Mouse (Mus musculus): ENCODE data around the gene Fam83e.

Gene Fam83e

DNA sequence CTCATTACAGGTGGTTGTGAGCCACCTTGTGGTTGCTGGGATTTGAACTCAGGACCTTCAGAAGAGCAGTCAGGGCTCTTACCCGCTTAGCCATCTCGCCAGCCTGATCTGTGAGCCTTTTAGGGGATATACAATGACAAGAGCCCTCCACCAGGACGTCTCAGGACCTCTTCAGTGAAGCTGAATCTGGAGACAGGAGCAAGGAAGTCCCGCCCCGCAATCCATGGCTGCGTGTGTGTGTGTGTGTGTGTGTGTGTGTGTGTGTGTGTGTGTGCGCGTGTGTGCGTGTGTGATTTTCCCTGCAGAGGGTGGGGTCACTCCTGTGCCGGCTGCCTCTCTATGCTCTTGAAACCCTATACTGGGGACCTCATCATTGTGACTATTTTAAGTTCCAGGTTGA lies 18.8 kb downstream of the Fam83e start:
- no peak for DNase-seq (ENCODE audit: low spot score)

DNA sequence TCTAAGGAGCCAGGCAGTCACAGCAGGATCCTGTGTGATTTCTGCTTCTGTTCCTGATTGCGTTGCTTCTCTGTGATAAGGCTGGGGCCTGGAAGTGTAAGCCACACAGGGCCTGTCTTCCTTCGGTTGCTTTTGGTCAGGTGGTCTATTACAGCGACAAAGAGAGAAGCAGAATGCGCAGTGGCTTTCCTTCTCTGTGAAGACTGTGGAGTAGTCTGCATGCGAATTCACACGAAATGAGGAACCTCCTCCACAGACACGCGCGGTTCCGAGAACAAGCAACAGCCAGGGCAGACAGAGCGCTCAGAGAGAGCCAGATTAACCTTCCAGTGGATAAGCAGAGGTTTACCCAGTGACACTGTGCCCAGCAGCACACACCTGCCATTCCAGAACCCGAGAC lies 20.3 kb downstream of the Fam83e start:
- no peak for DNase-seq (ENCODE audit: low spot score)

DNA sequence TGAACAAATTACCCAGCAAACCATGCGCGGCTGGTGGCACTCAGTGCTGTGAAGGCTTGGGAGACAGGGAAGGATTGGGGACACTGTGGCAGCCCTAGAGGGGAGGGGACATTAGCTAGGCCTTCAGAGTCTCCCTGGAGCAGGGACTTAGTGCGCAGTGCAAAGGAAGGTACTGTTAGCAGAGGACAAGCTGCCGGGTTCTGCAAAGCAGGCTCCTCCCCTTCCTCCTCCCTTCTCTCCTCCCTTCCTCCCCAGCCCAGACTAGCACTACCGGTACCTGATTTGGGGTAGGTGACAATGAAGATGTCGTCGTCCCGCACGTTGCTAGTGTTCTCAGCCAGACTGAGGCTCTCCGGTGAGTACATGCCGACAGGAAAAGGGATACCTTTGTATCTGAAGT lies 20.8 kb downstream of the Fam83e start:
- no peak for DNase-seq (ENCODE audit: low spot score)

DNA sequence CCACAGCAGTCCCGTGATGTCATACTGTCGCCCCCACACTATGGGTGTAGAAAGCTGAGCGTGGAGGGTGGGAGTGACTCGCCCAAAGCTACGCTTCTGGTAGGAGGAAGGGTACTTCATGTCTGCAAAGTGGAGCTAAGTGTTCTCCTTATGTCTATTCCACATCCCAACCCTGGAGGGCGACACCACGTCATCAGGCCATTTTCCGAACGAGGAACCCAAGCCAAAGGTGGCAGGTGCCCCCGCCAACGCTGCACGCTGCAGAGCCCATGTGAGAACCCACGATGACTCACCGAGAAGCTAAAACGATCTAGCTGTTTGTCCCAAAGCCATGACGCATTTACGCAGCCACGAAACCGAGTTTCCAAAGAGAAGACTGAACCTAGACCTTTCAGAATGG lies 21.3 kb downstream of the Fam83e start:
- no peak for DNase-seq (ENCODE audit: low spot score)

DNA sequence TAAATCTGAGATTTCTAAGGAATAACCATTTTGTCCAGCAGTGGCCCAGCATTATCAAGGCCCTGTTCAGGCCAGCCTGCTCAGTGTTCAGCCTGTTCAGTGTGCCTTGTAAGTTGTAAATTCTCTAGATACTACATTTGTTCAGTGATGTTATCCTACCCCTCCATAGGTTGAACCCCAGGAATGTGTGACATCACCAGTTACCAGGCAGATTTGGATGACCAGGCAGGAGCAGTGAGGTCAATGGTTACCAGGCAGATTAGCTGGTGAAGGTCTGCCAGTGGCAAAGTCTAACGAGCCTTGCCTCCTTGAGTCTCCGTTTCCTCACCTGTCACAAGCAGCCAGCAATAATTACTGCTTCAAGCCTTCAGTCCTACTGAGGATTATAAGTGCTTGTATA lies 23.4 kb downstream of the Fam83e start:
- DNase-seq (ENCODE audit: low spot score): peak; percentile 80

DNA sequence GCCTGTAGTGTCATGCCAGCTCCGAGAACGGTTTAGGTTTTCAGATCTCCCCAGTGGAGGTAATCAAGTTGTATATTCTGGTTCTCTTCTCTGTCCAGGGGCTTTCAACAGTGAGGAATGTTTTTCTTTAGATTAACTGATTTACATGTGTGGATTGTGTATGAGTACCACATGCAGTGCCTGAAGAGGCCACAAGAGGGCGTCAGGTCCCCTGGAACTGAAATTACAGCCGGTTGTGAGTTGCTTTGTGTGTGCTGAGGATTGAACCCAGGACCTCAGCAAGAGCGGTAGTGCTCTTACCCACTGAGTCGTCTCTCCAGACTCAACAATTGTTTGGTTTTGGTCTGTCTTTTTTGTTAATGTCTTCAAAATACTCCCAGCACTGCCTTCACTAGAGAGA lies 25.5 kb downstream of the Fam83e start:
- no peak for DNase-seq (ENCODE audit: low spot score)

DNA sequence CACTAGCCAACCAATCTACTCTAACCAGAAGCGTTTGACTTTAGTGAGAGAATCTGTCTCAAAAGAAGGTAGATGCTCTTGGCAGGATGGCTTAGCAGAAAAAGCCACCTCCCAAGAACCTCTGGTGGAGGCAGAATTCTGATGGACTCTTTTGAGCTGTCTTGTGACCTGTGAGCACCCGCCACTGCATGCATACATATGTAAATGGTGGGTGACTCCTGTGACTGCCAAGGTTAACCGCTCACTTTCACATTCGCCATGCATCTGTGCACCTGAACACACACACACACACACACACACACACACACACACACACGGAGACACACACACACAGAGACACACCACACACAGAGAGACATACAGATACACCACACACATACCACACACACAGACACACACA lies 26.4 kb downstream of the Fam83e start:
- DNase-seq (ENCODE audit: low spot score): no peak

DNA sequence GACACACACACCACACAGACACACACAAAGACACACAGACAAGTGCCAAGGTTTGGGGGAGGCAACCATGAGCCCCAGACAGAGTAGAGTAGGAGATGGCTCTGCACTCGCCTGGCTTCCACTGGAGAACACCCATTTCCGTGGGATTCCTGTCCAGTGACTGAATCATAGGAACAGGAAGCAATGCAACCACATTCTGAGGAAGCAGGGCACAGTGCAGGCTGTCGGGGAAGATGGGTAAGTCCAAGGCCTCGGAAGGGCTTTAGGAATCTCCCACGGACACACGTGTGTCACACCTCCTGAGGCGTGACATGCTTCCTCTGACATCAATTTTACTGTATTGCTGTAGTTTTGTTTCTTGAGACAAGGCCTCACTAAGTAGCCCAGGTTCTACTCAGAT lies 27.1 kb downstream of the Fam83e start:
- no peak for DNase-seq (ENCODE audit: low spot score)

DNA sequence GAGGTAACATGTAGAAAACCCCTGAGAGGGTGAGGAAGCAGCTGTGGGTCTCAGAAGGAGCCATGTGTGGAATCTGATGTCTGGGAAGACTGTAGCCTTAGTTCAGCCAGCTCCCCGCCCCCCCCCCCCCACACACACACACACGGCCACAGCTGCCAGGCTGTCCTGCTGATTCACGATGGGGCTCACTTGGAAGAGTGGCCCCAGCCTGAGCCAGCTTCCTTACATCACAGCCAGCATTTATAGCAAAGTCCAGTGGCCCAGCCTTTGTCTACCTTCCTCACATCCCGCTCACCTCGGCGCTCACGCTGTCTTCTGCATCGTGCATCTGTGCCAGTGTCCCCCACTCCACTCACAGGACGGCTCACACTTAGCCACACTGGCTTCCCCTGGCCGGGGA lies 28.4 kb downstream of the Fam83e start:
- no peak for DNase-seq (ENCODE audit: low spot score)

DNA sequence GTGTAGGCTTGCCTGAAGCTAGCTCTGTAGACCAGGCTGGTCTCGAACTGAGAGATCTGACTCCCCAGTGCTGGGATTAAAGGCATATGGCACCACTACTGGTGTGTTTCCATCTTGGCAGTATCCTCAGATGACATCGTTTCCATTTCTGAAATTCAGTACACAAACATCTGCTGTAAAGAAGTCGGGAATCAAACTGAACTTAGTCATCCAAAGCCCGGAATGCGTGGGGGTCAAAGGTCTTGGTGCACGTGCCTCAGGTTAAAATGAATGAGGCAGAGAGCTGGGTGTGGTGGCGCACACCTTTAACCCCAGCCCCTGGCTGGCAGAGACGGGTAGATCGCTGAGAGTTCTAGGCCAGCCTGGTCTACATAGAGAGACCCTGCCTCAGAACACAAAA lies 29.1 kb downstream of the Fam83e start:
- no peak for DNase-seq (ENCODE audit: low spot score)

DNA sequence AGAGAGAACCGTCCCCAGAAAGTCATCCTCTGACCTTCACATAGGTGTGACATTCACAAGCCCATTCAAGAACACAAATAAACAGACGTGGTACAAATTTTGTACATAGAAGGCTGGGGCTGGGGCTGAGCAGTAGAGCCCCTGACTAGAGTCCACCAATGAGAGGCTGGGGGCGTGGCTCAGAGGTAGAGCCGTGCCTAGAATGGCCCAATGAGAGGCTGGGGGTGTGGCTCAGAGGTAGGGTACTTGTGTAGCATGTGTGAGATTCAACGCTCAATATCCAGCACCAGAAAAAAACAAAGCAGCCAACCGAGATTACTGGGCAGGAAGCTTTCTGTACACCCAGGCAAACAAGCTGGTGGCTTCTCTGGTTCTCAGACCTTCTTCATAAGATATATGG lies 34.7 kb downstream of the Fam83e start:
- no peak for DNase-seq (ENCODE audit: low spot score)

DNA sequence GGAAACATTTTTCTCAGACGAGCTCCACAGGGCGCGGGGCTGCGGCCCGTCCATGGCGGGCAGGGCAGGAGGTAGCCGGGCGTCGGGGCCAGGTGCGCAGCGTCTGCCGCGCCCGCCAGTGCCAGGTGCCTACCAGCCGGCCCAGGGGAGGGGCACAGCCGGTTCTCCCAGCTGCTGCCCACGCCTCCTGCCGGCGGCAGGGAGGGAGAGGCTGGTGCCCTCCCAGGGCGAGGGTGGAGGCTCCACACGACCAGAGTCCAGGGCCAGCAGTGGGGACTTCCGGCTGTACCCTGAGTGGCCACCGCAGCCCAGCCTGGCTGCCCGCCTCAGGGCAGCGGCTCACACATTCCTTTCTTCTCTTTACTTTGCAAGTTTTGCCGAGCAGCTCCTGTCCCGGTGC lies 38.4 kb downstream of the Fam83e start:
- DNase-seq (ENCODE audit: low spot score): peak; percentile 22

DNA sequence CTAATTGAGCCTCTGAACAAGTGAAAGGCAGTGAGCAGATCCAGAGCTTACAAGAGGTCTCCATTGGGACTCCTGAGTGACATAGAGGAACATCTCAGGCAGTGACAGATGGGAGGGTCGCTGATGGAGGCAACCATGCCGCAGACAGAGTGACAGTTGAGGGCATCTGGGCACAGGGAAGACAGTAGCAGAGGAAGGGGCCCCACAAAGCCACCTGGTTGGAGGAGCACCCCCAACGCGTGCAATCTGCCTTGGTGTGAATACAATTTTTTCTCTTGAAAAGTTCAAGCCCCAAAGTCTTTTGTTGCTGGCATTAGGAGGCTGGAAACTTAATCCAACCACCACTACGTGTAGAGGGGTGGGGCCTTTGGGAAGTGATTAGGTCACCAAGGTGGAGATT lies 39.1 kb downstream of the Fam83e start:
- DNase-seq (ENCODE audit: low spot score): no peak

DNA sequence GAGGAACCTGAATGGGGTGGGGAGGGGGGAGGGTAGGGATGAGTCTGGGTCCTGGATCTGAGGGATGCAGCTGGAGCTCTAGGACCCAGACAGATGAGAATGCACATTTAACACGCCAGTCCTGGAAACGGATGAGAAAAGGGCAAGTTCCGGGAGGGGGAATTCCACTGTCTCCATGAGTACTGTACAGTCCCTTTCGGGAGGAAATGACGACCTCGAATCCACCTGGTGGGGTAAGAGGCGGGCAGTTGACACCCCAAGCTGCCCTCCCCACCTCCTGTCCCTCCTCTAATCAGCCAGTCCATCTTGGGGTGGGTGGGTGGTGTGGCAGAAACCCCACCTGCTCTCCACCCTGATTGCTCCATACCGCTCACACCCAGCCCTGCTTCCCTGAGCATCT lies 45.0 kb downstream of the Fam83e start:
- no peak for DNase-seq (ENCODE audit: low spot score)

DNA sequence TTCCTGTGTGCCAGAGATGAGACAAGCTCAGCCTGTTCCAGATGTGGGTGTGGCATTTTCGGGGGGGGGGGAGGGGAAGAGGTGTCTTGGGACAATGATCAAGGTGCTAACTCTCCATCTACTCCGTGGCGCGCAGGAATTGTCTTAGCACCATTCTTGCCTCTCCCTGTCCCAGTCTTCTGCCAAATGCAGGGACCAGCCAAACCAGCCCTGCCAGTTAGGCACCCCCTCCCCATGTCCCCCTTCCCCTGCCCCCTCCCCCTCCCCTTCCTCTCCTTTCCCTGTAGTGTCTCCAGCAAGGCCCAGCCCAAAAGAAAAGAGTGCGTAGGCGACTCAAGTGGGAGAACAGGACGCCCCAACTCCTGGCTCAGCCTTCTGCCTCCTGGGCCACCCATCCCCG lies 45.8 kb downstream of the Fam83e start:
- DNase-seq (ENCODE audit: low spot score): no peak

DNA sequence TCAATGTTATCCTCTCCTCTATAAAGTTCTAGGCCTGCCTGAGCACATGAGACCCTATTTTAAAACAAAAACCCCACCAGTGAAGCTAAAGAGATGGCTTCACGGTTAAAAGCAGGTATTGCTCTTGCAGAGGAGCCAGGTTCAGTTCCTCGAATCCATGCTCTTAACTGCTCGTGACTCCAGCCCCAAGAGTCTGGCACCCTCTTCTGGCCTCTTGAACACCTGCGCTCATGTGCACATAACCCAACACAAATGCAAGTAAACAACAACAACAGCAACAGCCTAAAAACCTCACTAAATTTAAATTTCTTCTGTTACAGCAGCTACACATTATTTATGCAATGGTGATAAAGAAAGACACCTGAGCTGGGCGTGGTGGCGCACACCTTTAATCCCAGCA lies 46.5 kb downstream of the Fam83e start:
- no peak for DNase-seq (ENCODE audit: low spot score)

DNA sequence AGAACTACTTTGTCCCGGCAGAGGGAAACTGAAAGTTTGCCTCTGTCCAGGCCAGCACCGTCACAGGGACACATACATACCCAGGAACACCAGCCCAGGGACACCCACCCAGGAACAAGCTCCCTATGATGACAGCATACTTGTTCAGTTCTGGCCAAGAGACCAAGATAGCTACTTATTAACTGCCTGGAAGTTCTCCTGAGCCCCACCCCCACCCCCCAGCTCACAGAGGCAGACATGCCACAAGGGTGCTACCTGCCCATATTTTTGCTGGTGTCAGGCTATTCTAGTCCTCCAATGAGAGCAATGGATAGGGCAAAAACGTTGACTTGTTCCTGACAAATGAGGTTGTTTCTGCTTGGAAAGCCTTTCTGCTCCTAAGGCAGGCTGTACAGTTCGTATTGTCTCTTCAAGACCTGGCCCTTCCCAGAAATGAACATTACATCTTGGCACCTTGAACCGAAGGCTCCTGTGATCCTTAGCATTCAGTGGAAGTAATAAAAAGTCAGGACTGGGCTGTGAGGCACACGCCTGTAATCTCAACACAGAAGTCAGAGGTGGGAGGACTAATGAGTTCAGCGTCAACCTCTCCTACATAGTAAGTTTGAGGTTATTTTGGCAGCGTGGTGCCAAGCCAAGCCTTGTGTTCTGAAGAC lies 49.5 kb downstream of the Fam83e start:
- no peak for DNase-seq (ENCODE audit: low spot score)

DNA sequence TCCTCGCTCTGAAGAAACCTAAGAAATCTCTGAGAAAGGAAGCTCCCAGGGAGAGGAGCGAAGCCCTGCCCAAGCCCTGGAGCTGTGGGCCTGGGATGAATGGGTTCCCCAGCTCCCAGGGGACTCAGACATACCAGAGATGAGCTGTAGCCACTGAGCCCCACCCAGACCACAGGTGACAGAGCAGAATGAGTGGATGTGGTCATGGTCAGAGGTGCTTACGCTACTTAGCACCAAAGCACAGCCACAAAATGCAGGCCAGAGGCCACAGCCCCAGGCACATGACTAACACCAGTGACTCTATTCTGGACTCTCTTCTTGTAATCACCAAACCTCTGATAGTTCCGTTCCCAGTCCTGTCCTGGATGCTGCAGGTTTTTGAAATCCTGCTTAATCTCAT lies 50.1 kb downstream of the Fam83e start:
- DNase-seq (ENCODE audit: low spot score): no peak

DNA sequence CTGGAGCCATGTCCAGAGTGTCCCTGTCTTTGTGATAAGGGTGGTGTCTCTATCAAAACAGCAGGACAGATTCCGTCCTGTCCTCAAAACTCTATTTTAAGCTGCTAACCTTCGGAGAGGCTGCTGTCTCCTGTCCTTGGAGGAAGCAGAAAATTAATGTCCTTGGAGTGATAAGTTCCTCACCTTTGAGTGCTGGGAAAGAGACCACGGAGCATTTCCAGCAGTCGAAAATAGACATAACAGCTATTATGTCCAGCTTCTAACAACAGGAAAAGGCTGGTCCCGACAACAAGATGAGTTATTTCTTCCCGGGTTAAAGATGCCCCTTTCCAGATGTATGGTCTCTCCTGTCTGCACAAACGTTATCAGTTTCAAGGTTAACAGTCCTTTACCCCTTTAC lies 54.2 kb downstream of the Fam83e start:
- DNase-seq (ENCODE audit: low spot score): no peak
